Mouse (Mus musculus): ENCODE measurements around the gene Ift122.

DNA sequence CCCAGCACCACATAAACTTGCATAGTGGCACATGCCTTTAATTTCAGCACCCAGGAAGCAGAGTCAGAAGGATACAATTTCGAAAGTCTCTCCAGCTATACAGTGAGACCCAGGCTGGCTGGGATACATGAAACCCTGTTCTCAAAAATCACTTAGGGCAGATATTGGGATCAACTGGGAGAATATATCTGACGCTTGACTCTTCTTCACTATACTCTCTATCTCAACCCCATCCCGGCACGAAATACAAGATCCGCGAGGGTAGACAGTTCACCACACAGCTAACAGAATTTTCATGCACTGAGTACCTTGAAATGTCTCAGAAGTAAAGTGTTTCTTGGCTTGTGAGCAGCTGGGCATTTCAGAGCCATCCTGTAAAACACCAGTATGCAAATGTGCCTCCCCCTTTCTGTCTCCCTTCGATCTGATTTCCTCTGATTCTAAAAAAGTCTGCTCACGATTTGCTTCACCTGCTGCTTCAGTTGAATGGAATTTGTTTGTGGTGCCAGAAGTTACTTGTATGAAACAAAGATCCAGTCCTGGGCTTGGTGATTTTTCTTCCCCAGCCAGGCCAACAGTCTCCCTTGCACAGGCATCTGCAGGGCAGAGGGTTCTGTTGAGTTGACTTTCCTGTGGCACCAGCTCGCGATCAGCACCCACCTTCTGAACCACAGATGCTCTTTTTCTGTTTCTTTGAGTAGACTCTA lies 4.5 kb upstream of the Ift122 start:
- TF ChIP-seq CTCF (IDR thresholded peaks at IDR 0.05; ENCODE audit: extremely low read depth, insufficient read length, insufficient replicate concordance, low read depth, low read length) (no peak), POLR2A (IDR thresholded peaks at IDR 0.05; ENCODE audit: low read depth, low read length) (no peak)

Data from small intestine, adult 2 months (tissue).